Mouse (Mus musculus): ENCODE results near the gene Cdhr2.

Cdhr2 gene

DNA sequence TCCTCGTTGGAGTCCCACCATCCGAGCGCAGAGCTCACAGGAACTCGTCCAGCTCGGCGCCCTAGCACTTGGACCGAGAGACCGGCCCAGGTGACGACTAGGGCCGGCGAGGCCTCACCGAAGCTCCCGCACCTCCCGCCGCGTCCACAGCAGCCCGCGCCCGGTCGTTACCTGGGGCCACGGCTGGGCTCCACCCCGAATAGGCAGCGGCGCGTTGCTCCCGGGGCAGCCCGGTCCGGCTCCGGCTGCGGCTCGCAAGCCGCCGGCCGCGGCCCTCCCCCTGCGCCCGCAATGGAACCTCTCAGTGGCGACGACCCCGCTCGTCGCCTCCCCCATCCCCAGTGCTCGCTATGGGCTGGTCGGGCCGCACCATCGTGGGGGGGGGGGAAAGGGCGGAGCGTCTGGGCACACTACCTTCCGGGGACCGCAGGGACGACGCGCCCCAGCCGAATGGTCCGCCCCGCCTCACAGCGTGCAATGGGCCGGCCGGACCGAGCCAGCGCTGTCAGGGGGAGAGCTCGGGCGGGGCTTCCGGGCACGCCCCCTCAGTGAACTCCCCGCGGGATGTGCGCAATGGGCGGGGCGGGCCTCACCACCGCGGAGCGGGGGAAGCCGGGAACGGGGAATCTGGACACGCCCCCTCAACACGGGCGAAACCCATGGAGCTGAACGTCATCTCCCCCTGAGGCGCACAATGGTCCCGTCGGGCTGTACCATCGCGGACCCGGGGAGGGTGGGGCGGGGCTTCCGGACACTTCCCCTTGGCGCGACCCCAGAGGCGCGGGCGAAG lies 7.5 kb upstream of the Cdhr2 start, which contains the start of gene Rnf44:
TSS of gene Rnf44 (minus strand) at position 350 of the 790 bp plus-strand sequence.
- peak; percentile 99 for DNase-seq

DNA sequence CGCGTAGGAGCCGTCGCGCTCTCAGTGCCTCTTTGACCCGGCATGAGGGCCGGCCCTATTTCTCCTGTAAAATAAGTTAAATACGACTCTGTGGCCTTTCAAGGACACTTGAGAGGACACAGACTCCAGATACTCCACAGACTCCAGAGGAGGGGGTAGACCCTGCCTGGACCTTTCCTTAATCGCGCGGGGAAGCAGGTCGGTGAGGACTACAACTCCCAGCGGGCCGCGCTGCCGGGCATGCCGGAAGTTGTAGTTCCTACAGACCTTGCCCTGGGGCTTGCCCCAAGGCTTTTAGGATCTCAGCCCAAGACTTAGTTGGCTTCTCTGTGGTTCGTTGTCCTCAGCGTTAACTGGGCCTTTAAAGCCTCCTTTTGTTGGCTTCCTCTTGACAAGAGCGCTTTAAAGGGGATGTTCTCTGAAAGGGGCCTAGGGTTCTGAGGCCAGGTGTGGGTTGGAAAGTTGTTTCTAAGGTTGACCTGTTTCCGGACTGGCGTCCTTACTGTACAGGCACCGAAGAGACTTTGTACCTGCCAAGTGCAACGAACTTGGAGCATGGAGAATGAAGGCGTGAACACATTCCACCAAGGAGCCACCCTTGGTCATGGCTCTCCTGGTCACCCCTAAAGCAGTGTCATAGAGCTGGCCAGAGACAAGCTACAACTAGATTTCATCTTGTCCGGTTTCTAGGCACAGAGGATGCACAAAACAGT lies 6.8 kb upstream of the Cdhr2 start:
- no peak for DNase-seq

DNA sequence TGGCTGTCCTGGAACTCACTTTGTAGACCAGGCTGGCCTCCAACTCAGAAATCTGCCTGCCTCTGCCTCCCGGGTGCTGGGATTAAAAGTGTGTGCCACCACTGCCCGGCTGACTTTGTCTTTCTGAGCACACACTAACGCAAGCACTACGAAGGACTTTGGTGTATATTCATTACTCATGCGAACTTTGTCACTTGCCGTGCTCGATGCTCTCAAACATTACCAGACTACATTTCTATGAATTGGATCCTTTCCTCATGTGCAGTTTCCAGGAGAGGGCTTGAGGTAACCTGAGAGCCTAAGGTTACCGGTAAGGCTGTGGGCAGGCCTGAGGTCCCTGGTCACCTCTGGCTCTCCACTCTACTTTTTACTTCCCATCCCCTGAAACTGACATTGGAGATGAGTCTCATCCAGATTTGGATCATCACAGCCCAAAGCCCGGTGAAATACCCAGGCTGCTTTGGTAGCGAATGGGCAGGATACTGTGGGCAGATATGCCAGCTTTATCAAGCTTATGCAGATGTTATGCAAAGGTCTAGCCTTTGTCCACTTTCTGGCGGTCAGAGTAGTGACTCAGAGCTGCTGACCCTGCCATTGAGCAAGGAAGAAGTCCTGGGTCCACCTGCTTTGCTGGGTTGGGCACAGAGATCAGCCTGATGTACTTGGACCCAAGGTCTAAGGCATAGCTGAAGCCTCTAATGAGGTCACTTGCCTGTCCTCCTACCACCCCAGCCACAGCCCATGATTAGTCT lies 5.6 kb upstream of the Cdhr2 start:
- no peak for DNase-seq

DNA sequence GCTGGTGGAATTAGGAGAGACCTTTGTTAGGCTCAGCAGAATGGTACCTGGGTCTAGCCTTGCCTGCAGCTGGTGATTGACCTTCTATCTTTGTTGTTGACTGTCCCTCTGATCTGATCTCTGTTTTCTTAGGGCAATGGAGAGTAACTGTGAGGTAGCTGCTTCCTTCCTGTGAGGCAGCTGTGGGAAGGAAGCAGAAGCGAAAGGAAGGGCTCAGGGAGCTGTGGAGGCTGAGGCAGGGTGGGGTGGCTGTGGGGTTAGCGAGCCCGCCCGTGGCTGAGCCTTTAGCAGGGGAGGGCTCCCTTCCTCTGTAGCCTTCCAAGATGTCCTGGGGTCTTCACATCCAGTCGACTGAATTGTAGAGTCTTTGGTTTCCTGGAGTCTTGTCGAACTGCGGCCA lies 1.2 kb downstream of the Cdhr2 start:
- DNase-seq = no peak

DNA sequence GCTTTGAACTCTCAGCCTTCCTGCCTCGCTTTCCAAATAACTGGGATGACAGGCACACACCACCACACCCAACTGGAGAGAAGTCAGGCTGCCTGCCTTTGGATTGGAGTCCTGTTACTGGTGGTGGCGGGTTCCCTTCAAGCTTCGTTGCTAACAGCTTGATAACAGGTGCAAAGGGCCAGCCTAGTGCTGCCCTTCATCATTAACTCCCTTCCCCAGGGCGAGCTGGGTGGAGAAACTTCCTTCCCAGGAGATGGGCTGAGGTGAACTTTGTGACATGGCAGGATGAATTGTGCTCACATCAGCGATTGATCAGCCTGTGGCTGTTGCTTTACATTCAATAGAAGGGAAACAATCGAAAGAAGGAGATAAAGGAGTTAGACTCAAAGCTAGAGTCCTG lies 3.6 kb downstream of the Cdhr2 start:
- no peak for DNase-seq

DNA sequence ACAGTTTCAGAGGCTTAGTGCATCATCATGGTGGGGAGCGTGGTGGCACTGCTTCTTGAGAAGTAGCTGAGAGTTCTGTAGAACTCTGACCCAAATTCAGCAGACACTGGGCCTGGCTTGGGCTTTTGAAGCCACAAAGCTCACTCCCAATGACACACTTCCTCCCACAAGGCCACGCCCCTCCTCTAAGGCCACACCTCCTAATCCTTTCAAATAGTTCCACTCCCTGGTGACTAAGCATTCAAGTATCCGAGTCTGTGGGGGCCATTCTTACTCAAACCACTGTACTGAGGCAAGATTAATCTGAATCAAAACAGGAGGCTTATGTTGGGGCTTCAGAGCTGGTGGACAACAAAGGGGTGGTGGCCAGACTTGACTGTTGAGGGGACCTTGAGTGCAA lies 9.6 kb downstream of the Cdhr2 start:
- DNase-seq = no peak

DNA sequence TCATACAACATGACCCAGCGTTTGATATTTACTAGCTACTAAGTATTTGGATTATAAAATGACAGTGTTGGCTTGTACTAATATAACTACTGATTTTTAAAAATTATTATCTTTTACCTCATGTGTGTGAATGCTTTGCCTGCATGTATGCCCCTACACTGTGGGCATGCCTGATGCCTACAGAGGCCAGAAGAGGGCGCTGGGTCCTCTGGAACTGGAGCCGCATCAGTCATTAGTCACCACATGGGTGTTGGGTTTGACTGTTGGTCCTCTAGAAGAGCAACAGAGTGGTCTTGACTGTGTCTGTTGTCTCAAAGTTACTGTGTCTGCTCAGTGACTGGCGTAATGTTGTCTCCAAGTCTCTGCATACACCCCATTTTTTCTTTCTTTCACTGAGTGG lies 13.1 kb downstream of the Cdhr2 start:
- no peak for DNase-seq

DNA sequence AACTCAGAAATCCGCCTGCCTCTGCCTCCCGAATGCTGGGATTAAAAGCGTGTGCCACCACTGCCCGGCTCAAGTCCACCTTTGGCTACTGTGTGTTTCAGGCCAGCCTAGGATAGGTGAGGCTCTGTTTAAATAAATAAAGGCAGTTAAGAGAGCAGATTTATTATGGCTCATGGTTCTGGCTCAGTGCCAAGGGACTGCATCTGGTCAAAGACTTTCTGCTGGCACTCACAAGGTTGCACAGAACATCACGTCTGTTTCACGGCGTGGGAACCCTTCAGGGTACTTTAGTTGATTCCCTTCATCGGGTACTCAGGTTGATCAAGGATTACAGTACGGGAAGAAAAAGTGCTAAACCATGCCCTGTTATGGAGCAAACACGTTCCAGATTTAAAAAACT lies 13.7 kb downstream of the Cdhr2 start:
- DNase-seq = no peak

DNA sequence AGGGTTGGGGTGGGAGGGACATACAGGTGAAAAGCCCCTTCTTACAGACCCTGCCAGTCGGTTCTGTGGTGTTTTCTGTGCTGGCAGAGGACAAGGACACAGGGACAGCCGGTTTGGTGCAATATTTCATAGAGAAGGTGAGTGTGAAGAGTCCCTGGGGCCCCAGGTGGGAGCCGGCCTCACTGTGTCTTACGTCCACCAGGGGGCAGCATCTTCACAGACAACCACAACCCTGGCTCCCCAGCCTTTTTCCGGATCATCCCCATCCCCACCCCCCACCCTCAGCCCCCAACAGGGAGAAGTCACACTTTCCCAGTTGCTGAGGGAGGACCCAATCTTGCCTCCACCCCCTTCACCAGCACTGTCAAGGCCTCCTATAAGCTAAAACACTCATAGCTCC lies 15.7 kb downstream of the Cdhr2 start:
- no peak for DNase-seq

DNA sequence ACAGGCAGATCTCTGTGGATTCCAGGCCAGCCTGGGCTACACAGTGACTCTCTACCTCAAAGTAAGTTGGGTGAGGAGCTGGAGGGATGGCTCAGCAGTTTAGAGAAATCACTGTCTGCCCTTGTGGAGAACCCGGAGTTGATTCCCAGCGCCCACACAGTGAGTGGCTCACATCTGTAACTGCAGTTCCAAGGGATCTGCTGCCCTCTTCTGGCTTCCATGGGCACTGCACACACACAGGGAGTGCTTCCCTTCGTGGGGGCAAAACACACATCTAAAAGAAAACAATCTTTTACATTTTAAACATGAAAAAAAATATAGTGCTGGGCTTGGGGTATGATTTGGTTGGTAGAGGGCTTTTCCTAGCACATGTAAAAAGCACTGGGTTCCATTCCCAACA lies 21.9 kb downstream of the Cdhr2 start:
- DNase-seq = no peak

DNA sequence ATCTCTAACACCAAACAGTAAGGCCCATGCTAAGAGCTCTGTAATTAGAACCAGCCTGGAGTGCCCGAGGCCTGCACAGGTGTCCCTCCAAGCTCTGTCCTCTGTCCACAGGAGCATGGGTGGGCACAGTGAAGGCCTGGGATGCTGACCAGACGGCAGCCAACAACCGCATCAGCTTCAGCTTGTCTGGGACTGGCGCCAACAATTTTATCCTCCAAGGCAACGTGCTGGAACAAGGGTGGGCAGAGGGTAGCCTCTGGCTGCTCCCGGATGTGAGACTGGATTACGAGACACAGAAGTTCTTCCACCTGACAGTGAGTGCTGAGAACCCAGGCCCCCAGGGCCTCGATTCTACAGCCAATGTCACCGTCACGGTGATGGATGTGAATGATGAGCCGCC lies 24.9 kb downstream of the Cdhr2 start:
- no peak for DNase-seq

DNA sequence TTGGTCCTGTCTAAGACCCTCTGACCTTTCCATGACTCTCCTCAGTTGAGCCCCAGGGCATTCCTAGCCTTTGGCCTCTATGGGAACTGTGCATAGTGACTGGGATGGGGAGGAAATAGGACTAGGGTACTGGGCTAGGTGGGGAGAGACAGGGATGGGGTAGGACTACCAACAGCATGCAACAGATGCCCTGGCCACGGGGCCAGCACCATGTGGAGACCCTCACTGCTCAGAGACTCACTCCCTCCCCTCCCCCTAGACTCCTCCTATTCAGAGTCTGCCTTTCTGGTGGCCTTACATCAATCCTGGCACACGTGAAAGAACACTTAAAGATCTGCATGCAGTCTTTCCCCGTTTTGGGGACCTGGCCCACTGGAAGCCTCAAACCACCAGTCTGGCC lies 35.7 kb downstream of the Cdhr2 start:
- DNase-seq = no peak

DNA sequence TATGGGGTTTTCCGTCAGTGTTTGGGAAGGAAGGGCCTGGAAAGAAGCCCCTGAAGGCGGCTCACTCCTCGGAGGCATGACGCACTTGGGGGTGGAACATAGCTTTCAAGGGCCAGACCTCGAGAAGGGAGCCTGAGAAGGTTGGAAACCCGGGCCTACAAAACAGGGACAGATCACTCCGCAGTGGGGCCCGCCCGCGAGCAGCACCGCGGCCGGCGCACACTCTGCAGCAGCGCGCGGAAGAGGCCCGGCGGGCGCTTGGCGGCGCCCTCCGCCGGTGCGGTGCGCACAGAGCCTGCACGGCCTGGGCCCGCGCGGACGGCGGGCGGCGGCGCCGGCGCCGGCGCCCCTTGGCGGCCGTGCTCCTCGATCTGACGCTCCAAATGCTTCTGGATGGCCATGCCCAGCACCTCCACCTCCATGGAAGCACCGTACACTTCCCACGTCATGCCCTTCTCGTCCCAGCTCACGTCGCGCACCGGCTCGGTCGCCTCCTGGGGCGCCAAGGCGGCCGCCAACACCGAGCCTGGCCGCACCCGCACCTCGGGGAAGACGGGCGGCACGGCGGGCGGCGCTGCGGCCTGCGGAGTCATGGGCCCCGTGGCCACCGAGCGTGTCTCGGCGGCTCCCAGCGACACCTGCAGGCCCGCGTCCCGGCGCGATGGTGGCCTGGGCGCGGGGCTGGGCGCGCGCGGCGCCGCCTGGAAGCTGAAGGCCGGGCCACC lies 36.4 kb downstream of the Cdhr2 start:
- DNase-seq = no peak

DNA sequence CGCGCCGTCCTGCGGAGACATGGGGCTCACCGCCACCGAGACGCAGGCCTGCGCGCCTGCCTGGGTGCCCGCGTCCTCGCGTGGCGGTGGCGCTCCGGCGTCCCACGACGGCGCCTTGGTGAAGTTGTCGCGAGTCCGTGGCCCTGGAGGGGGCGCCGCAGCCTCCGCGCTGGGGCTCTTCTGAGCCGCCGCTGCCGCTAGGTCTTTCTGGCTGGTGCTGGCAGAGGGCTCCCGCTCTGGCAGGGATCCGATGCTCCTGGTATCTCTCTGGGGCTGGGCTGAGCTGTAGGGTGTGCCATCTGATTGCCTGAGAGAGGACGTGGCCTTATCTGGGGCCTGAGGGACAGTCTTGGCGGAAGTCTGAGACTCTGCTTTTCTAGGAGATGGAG lies 36.9 kb downstream of the Cdhr2 start:
- no peak for DNase-seq

DNA sequence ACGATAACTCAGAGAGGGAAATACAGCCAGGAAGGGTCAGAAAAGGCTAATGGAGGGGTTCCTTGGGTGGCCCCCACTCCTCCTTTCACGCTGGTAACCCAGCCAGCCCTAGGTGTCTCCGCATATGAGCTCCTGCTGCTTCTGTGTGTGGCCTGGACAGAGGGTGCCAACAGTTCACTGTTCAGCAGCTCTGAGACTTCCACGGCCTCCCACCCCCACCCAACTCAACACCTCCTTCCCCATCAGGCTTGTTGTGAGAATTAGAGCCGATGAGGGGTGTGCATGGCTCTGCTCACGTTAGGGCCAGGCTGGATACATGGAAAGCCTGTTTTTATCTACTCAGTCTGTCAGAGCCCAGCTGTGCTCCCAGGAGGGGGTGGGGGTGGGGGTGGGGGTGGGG lies 44.8 kb downstream of the Cdhr2 start:
- no peak for DNase-seq

DNA sequence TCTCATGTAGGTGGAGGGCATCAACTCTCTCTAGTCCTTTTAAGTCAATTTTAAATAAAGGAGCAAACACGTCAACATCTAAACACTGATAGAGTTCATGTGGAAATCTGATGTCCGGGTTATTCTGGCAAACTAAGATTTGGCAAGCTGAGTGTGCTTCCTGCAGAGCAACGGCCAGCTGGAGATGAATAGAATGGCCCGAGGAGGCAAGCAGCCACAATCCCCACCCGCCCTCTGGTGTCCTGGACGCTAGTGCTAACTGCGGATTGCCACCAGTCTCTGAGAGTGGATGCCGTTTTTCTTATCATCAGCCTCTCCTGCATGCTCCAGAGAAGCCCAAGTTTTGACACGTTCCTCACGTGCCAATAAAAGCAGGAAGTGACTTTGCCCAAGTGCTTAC lies 45.6 kb downstream of the Cdhr2 start:
- no peak for DNase-seq

DNA sequence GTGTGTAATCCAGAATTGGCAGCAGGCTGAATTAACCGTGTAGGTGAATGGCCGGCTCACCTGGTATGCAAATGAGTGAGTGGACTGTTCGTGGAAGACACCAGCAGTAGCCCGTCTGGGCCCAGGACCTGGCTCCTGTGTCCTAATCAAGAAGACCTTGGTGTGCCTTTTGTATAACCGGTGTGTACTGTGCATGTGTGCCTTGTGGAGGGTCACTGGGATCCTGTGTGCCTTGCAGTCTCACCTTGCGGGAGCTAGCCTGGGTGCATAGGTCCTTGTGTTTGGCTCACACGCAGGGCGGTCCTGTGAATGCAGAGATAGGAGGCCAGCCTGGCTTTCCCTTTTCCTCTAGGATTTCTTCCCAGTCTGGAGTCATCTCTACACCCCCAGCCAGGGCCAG lies 46.9 kb downstream of the Cdhr2 start:
- no peak for DNase-seq

DNA sequence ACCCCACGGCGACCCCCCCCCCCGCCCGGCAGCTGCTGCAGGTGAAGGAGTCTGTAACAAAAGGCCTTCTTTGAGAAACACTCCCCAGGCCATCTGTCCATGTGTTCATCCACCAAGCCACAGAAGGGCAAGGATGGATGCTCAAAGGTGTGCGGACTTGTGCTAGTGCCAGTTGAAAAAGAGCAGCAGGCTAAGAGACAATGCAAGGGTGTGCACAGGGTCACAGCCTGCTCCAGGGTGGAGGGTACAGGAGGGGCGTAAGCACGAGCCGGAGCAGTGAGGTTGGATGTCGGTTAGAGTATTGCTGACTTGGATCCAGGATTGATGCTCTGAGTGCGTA lies 47.4 kb downstream of the Cdhr2 start:
- DNase-seq = no peak

DNA sequence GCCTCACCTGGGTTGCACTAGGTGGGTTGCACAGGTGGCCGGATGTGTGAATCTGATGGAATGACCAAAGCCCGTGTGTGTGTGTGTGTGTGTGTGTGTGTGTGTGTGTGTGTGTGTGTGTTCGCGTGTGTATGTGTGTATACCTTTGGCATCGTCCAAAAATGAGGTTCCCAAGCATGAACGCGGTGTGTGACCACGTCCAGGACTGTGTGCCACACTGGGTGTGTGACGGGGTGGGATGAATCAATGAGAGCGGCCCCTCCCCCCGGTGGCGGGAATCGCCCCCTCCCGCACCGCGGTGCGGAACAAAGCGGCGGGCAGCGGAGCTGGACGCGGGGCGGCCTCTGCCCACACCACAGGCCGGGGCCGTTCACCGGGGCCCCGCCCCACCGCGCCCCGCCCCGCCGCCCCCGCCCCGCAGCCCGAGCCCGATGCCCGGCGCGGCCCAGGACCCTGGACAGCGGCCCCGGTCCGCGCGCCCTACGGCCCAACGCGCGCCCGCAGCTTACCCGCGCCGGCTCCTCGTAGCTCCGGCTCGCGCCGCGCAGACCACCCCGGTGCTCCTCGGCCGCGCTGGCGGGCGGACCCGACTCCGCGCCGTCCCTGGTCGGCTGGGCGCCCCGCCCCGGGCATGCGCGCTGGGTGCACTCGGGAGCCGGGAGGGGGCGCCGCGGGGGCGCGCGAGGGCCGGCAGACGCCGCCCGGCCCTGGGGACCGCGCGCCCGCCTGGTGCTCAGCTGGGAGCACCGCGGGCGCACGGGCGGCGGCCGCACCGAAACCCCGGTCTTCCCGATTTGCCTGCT lies 48.0 kb downstream of the Cdhr2 start:
- DNase-seq = no peak

DNA sequence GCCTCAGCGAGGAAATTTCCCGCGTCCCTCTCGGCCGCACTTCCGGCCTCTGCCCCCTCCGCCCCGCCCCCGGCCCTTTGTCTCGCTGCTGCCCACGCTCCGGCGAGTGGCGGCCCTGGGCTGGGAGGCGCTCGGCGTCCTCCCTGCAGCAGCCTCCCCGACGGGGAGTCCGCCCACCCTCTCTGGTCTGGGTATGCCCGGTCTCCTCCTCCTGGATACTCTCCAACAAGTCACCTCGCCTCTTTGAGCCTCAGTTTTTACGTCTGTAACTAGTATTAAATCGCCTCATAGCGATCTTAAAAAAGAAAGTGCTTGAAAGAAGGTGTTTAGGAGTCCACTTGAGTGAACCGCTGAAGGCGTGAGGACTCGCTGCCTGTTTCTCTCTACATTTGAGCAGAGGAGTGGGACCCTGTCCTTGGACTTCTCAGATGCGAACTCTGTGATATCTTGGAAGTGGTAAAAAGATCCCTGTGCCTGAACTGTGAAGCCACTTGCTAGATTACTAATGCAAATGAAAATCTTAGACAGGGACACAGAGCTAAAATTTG lies 48.7 kb downstream of the Cdhr2 start, which contains the start of gene Gprin1:
TSS of gene Gprin1 (minus strand) at position 11 of the 548 bp plus-strand sequence.
- no peak for DNase-seq

DNA sequence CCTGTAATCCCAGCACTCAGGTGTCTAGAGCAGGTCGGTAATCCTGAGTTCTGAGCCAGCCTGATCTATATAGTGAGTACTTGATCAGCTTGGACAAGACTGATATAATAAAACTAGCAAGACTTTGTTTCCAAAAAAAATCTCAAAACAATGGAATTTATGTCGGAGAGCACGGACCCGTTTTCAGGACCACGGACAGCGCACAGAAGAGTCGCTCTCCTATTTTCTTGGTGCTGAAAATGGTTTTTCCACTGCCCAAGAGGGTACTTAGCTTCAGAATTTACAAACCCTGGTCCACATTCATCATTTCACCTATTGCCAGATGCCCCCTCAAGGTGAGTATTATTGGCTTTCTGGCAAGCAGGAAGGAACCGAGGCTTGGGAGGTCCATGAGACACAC lies 49.4 kb downstream of the Cdhr2 start:
- no peak for DNase-seq

DNA sequence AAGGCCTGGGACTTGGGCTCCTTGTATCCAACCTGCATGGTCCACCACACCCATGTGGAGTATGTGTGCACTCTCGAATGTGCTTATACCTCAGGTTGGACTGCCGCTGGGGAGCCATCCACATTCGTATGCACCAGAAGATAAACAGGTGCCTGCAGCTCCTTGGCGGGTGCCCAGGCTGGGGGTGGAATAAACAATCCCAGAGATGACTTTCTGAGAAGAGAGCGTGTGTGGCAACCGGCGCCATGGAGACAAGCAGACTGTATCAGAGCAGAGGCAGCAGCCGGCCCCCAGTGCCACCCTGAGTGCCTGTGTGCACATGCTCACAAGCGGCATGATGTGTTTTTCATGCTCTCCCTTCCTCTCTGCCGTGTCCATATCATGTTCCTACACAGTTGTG lies 51.4 kb downstream of the Cdhr2 start:
- peak; percentile 95 for DNase-seq

All from layer of hippocampus, adult 9-11 months (tissue).